Mouse (Mus musculus): Measurements from ENCODE around the gene Zfp710. TPM values are rescaled to one million over a fixed set of nuclear protein-coding genes. Genes with fewer than 3 reads are reported as not detected.

Zfp710 gene
- polyA plus RNA-seq, 1 experiment, result 5.3 TPM

DNA sequence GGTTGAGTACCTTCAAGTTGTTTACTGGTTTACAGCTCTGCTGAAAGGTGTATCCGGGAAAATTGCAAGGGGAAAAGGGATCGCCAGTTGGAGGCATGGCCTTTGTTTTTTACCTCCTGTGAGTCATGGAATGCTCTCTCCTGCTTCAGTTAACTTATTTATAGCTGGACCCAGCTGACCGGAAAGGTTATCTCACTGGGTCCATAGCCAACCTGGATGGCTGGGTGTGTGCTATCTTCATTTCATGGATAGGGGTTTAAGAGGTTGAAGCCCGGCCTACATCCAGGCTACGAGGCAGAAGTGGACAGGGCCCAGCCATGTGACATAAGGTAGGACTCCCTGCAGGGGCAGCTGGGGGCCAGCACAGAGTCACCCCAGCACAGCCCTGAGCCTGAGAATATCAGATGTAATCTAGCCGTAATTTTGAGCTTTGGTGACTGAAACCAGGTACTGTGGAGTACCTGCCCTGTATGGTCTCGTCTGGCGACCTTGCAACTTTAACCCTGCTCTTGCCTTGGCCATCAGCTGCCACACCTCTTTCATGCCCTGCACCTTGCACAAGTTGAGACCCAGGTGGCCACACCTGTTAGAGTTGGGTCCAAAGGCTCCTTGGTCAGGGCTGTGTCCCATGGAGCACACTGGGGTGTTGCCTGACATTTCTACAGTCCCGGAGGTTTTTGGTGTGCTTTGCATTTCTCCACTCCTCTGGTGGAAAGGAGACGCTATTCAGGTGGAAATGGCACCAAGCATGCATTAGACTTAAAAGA is 35.6 kb downstream of the Zfp710 start:
- peaks cover 2% of the 10 kb centered on the region for H3K79me3 ChIP-seq (ENCODE audit: low read depth)
- H3K4me3 ChIP-seq (ENCODE audit: insufficient read depth, poor library complexity, severe bottlenecking), result no peak overlapping the region
- TF ChIP-seq MYOD1 (IDR thresholded peaks at IDR 0.05; ENCODE audit: control insufficient read depth, insufficient read length, low read depth) (no peak), FOSL1 (IDR thresholded peaks at IDR 0.05; ENCODE audit: insufficient read depth, low read length, poor library complexity, severe bottlenecking) (no peak), USF1 (IDR thresholded peaks at IDR 0.05; ENCODE audit: low read depth) (no peak), MAX (IDR thresholded peaks at IDR 0.05) (no peak), CTCF (IDR thresholded peaks at IDR 0.05; ENCODE audit: control insufficient read depth, insufficient read depth, insufficient read length) (no peak), MYOG (IDR thresholded peaks at IDR 0.05; ENCODE audit: control insufficient read depth, extremely low read depth, insufficient read length) (no peak), CEBPB (IDR thresholded peaks at IDR 0.05; ENCODE audit: low read depth) (no peak)
- no peak overlapping the region for H3ac ChIP-seq (ENCODE audit: control insufficient read depth, insufficient read length, low read depth)
- H3K27me3 ChIP-seq (ENCODE audit: control insufficient read depth, insufficient read depth, insufficient read length), result no peaks in the 10 kb centered on the region
- H3K79me2 ChIP-seq (ENCODE audit: control insufficient read depth, insufficient read depth), result peaks cover 12% of the 10 kb centered on the region
- no peaks in the 10 kb centered on the region for H3K36me3 ChIP-seq (ENCODE audit: control insufficient read depth, insufficient read depth)

DNA sequence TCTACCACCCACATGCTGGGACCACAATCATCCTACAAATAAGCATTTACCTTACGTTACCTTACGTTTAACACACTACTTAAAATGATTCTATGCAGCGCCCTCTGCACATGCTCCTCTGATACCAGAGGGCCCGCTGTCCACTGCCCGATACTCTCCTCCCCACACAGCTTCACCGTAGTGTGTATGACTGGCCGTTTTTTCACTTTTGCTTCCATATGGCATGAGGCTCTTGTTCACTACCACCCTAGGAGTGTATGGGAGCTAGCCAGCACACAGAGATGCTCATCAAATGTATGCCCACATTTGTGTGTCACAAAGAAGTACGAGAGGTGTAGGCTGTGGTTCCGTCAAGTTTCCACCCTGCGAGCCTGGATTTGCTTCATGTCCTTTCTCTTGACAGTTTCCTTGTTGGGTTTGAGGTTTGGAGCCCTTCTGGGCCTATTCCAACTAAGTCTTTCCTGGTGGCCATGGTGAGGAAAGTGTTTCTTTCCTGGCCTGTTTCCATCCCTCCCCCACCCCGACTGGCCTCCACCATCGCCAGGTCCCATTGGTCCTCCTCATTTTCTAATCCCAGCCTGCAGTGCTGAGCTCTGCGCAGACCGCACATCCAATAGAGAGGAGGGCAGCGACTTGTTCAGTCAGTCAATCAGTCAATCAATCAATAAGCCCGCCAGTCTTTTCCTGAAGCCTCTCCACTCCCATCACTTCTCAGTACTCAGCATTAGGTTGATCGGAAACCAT is 37.6 kb downstream of the Zfp710 start:
- H3K79me2 ChIP-seq (ENCODE audit: control insufficient read depth, insufficient read depth), result peaks cover 12% of the 10 kb centered on the region
- no peak overlapping the region for H3ac ChIP-seq (ENCODE audit: control insufficient read depth, insufficient read length, low read depth)
- no peak for TF ChIP-seq CTCF (IDR thresholded peaks at IDR 0.05; ENCODE audit: control insufficient read depth, insufficient read depth, insufficient read length)
- no peak for TF ChIP-seq MYOD1 (IDR thresholded peaks at IDR 0.05; ENCODE audit: control insufficient read depth, insufficient read length, low read depth)
- no peak for TF ChIP-seq MYOG (IDR thresholded peaks at IDR 0.05; ENCODE audit: control insufficient read depth, extremely low read depth, insufficient read length)
- no peak for TF ChIP-seq USF1 (IDR thresholded peaks at IDR 0.05; ENCODE audit: low read depth)
- TF ChIP-seq CEBPB (IDR thresholded peaks at IDR 0.05; ENCODE audit: low read depth), result no peak
- TF ChIP-seq FOSL1 (IDR thresholded peaks at IDR 0.05; ENCODE audit: insufficient read depth, low read length, poor library complexity, severe bottlenecking), result no peak
- no peak for TF ChIP-seq MAX (IDR thresholded peaks at IDR 0.05)
- no peaks in the 10 kb centered on the region for H3K79me3 ChIP-seq (ENCODE audit: low read depth)
- no peaks in the 10 kb centered on the region for H3K27me3 ChIP-seq (ENCODE audit: control insufficient read depth, insufficient read depth, insufficient read length)
- H3K36me3 ChIP-seq (ENCODE audit: control insufficient read depth, insufficient read depth), result no peaks in the 10 kb centered on the region
- no peak overlapping the region for H3K4me3 ChIP-seq (ENCODE audit: insufficient read depth, poor library complexity, severe bottlenecking)

DNA sequence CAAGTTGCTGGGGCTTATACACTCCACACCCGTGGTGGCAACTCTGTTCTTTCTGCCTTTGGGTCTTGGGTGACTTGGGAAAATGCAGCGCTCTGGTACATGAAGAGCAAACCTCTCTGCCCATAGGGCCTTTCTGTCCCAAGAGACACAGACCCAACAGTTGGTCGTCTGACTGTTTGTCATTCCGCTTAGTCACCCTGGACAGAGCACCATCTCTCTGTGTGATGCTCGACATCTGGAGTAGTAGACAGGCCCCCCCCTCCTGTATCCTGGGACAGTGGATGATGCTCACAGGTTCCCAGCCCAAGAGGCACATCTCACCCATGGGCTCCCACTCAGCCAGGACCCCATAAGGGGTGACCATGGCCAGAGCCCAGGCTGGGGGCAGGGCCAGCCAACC is 38.6 kb downstream of the Zfp710 start:
- Histone ChIP-seq H3ac (ENCODE audit: control insufficient read depth, insufficient read length, low read depth) (no peak overlapping the region), H3K27me3 (ENCODE audit: control insufficient read depth, insufficient read depth, insufficient read length) (no peaks in the 10 kb centered on the region), H3K4me3 (ENCODE audit: insufficient read depth, poor library complexity, severe bottlenecking) (no peak overlapping the region), H3K79me2 (ENCODE audit: control insufficient read depth, insufficient read depth) (peaks cover 5% of the 10 kb centered on the region), H3K79me3 (ENCODE audit: low read depth) (no peaks in the 10 kb centered on the region), H3K36me3 (ENCODE audit: control insufficient read depth, insufficient read depth) (no peaks in the 10 kb centered on the region)
- TF ChIP-seq MAX (IDR thresholded peaks at IDR 0.05), result no peak
- TF ChIP-seq CTCF (IDR thresholded peaks at IDR 0.05; ENCODE audit: control insufficient read depth, insufficient read depth, insufficient read length), result no peak
- TF ChIP-seq MYOD1 (IDR thresholded peaks at IDR 0.05; ENCODE audit: control insufficient read depth, insufficient read length, low read depth), result no peak
- no peak for TF ChIP-seq CEBPB (IDR thresholded peaks at IDR 0.05; ENCODE audit: low read depth)
- no peak for TF ChIP-seq USF1 (IDR thresholded peaks at IDR 0.05; ENCODE audit: low read depth)
- TF ChIP-seq MYOG (IDR thresholded peaks at IDR 0.05; ENCODE audit: control insufficient read depth, extremely low read depth, insufficient read length), result no peak
- TF ChIP-seq FOSL1 (IDR thresholded peaks at IDR 0.05; ENCODE audit: insufficient read depth, low read length, poor library complexity, severe bottlenecking), result no peak

DNA sequence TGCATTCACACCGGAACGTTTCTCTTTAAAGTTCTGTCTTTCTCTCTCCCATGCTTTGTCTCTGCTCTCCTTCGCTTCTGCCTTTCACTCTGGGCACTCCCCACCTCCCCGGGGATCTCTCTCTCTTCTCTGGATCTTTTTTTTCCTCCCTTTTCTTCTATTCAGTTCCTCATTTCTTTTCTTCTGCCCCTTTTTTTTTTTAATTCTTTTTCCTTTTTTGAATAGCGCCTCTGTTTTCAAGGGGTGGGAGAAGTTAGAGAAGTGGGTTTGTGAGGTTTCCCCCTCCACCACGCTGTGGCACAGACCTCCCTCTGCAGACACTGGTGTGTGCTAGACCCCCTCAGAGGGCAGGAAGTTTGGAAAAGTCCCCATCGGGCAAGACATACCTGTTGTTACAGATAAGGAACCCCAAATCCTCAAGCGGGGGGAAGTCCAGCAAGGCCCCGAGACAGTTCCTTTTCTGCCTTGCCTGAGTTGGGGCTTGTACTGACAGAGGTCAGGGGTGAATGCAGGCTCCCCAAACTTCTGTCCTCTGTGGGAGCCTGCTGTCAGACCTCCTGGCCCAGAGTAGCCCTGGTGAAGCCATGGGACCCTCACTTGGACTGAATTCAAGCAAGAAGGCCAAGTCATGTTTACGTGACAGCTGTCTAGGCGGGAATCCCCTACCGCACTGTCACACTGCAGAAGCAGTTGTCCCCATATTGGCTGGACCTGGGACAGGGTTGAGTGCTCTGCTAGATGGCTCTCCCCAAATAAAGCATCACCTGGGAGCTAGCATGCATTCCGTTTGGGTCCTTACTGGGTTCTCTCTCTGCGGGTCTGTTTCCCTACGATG is 39.5 kb downstream of the Zfp710 start:
- TF ChIP-seq CTCF (IDR thresholded peaks at IDR 0.05; ENCODE audit: control insufficient read depth, insufficient read depth, insufficient read length) (no peak), MAX (IDR thresholded peaks at IDR 0.05) (no peak), USF1 (IDR thresholded peaks at IDR 0.05; ENCODE audit: low read depth) (no peak), CEBPB (IDR thresholded peaks at IDR 0.05; ENCODE audit: low read depth) (no peak), FOSL1 (IDR thresholded peaks at IDR 0.05; ENCODE audit: insufficient read depth, low read length, poor library complexity, severe bottlenecking) (no peak)
- H3K27me3 ChIP-seq (ENCODE audit: control insufficient read depth, insufficient read depth, insufficient read length), result no peaks in the 10 kb centered on the region
- H3ac ChIP-seq (ENCODE audit: control insufficient read depth, insufficient read length, low read depth), result no peak overlapping the region
- H3K79me3 ChIP-seq (ENCODE audit: low read depth), result no peaks in the 10 kb centered on the region
- no peaks in the 10 kb centered on the region for H3K36me3 ChIP-seq (ENCODE audit: control insufficient read depth, insufficient read depth)
- H3K4me3 ChIP-seq (ENCODE audit: insufficient read depth, poor library complexity, severe bottlenecking), result no peak overlapping the region
- H3K79me2 ChIP-seq (ENCODE audit: control insufficient read depth, insufficient read depth), result no peaks in the 10 kb centered on the region

DNA sequence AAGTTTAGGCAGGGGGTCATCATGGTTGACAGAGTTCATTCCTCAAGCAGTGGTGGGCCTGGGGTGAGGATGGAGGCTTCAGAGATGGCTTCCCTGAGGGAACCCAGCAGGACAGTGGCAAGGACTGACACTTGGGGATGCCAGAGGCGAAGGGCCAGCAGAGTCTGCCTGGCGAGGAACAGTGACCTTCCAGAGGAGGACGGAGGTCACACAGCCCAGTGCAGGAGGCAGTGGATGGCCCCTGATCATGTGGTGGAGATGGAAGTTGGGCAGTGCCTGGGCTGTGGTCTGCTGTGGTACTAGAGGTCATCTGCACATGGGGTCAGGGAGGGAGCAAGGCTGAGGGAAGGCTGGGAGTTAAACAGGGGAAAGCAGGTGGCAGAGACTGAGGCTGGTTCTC is 40.6 kb downstream of the Zfp710 start:
- Histone ChIP-seq H3K79me3 (ENCODE audit: low read depth) (peaks cover 1% of the 10 kb centered on the region), H3K27me3 (ENCODE audit: control insufficient read depth, insufficient read depth, insufficient read length) (no peaks in the 10 kb centered on the region), H3K4me3 (ENCODE audit: insufficient read depth, poor library complexity, severe bottlenecking) (no peak overlapping the region), H3ac (ENCODE audit: control insufficient read depth, insufficient read length, low read depth) (no peak overlapping the region), H3K79me2 (ENCODE audit: control insufficient read depth, insufficient read depth) (no peaks in the 10 kb centered on the region), H3K36me3 (ENCODE audit: control insufficient read depth, insufficient read depth) (no peaks in the 10 kb centered on the region)
- no peak for TF ChIP-seq FOSL1 (IDR thresholded peaks at IDR 0.05; ENCODE audit: insufficient read depth, low read length, poor library complexity, severe bottlenecking)
- TF ChIP-seq USF1 (IDR thresholded peaks at IDR 0.05; ENCODE audit: low read depth), result no peak
- TF ChIP-seq MYOD1 (IDR thresholded peaks at IDR 0.05; ENCODE audit: control insufficient read depth, insufficient read length, low read depth), result no peak
- no peak for TF ChIP-seq CTCF (IDR thresholded peaks at IDR 0.05; ENCODE audit: control insufficient read depth, insufficient read depth, insufficient read length)
- TF ChIP-seq MYOG (IDR thresholded peaks at IDR 0.05; ENCODE audit: control insufficient read depth, extremely low read depth, insufficient read length), result no peak
- TF ChIP-seq CEBPB (IDR thresholded peaks at IDR 0.05; ENCODE audit: low read depth), result no peak
- TF ChIP-seq MAX (IDR thresholded peaks at IDR 0.05), result no peak
